Mouse (Mus musculus): ENCODE data around the gene Tmem179. TPM values are rescaled to one million over a fixed set of nuclear protein-coding genes. Genes with fewer than 3 reads are reported as not detected.
A peak's percentile ranks its signal among the peaks of the same experiment; 100 is the strongest.

The Tmem179 gene
- total RNA-seq, 2 experiments from 2014 or later = 83.6 to 91.1 TPM

DNA sequence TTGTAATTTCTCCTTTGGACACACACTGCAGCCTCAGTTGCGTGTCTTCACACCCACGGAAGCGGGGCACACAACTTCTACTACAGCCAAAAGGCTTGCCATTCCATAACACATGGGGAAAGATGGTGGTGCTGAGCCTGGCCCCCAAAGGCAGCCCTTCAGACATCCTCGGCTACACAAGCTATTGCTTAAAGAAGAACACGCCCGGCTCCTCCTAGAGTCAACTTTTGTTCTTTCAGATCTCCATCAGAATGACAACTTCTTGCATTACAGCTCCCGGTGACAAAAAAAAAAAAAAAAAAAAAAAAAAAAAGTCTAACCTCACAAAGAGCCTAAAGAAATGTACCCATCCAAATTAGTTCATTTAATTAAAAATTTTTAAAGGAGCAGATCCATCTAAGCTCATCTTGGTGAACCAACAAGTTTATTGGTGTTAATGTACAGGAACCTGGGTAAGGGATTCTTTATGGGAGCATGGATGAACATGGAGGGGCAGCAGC lies 23.0 kb upstream of the Tmem179 start:
- DNase-seq = no peak
- intact Hi-C loops (cut with DNase I) = no loop called here

DNA sequence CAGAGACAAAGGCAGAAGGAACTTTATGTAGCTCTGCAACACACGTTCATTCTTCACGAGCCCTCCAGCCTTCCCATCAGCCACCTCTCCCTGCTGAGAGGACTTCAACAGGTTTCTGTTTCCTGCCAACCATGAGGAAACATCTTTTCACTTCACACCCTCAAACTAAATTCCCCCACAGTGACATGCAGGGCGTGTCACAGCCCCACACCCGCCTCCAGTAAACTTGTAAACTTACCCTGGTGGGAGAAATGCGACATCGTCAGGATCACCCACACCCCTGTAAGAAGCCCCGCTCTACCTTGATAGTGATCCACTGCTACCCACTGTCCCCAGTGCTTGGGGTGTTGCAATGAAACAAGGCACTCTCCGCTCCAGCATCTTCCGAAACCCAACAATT lies 21.8 kb upstream of the Tmem179 start:
- intact Hi-C loops (cut with DNase I) = no loop called here
- no peak for DNase-seq

DNA sequence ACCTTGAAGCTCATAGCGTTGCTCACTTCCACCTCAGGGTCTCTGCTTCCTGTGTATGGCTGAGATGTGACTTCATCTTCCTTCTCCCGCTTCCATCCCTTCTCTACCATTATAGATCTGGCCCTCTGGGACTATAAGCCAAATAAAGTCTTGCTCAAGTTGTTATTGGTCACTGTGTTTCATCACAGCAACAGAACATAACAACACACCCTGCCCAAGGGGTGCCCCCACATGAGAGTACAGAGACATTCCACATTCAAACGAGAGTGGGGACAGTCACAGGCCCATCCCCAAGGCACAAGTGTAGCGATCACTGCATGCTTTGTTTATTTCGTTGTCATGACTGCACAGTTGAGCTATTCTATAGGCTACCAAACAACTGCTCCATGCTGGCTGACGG lies 20.7 kb upstream of the Tmem179 start:
- intact Hi-C loops (cut with DNase I) = no loop called here
- no peak for DNase-seq

DNA sequence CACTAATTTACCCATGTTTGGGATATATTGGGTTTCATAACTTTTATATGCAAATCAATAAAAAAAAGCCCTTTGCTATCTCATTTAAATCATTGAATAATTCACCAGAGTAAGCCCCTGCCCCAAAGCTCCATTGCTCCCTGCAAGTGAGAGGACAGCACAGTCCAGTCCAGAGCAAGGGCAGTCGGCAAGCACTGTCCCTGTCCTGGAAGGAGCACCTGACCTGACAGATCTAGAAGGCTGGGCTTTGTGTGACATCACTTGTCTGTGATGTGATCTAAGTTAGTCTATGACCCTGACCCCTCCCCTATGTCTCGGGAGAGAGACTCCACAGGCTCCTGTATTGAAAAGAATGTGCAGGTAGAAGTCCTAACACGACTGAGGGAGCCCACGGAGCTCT lies 17.2 kb upstream of the Tmem179 start:
- no peak for DNase-seq
- intact Hi-C loops (cut with DNase I) = no loop called here

DNA sequence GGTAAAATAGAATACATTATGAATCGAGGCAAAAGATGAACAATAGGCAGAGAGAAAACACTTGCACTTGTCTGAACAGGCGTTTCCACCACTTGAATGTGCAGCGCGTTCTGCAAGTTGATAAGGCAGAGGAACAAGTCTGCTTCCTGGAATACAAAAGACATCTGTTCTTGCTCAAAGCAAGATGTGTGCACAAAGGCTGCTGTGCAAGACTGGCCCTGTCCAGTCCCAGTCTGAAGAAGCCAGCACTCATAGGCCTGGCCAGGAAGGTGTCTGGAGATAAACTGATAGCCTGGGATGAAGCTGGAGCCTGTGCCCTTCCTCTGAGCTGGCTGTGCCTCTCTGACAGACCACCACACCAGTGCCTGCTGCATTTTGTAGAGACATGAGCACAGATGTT lies 1.6 kb upstream of the Tmem179 start:
- intact Hi-C loops (cut with DNase I) = no loop called here
- DNase-seq = no peak

DNA sequence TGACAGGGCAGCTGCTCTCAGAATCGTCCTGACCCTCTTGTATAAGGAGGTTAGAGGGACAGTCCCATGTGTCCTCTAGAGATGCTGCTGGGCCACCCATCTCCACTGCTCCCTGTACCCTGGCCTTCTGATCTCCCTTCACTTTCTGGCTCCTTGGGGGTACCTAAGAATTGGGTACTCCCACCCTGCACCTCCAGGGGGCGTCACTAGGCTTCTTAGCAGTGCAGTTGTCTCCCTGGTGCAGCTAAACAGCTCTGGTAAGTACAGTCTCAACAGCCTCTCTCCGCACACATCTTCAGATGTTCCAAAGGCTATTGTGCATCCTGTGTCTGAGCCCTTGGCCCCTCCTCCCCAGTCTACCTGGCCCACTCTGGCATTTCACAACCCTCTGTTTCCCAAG lies 1.6 kb downstream of the Tmem179 start:
- no peak for DNase-seq
- intact Hi-C loops (cut with DNase I) = no loop called here

DNA sequence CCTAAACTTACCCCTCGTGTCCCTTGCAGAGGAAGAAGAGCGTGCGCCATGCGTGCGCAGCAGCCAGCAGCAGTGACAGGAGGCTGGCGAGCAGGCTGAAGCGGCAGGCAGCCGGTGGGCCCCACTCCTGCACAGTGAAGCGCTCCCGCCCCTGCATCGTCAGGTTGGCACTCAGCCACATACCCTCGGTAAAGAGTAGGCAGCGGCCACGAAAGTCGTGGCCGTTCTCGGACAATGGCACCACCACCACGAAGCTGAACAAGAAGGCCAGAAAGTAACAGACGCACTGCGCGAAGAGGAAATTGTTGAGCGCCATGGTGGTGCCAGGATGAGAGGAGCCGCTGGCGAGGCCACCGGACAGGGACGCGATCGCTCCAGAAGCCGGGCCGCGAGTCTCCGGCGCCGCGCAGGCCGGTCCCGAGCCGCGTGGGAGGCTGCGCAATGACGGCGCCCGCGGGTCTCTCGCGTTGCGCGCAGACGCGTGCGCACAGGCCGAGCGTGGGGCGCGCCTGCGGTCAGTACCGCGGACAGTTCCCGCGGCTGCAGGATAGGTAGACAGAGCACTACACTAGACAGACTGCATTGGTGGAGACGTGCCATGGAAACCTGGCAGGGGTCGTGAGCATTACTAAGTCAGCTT lies 5.7 kb downstream of the Tmem179 start:
- peak; percentile 54 for DNase-seq
- intact Hi-C loops (cut with DNase I) = no loop called here

DNA sequence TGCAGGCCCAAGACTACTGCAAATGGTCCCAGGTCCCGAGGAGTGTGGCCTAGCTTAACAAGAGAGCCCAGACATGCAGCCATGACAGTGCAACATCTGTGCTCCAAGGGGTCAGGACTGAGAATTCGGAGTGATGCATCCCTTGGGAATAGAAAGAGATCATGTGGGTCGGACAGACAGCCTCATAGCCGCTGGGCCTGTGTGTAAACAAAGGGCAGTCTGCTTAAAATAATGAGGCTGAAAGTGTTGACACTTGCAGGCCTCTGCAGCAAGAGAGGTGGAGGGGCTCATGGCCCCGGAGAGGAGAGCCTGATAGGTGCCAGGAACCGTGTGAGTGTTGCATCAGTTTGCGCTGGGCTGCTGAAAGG lies 6.2 kb downstream of the Tmem179 start:
- no peak for DNase-seq
- intact Hi-C loops (cut with DNase I) = no loop called here

DNA sequence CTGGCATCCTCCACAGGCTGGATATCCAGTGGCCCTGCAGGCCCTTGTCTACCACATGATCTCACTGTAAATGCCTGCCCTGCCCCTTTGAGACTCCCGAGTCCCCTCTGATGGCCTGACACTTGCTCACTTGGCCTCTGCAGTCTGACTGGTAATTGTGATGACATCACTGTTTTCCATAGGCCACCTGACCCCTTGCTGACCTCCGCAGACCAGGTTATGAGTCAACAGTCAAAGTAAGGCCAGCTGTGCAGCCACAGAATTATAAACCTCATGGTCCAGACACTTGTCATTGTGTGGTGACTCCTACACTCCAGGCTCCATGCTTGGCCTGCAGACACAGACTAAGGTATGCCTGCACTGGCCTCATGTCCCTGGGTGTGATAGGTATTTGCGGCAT lies 8.6 kb downstream of the Tmem179 start:
- intact Hi-C loops (cut with DNase I) = no loop called here
- no peak for DNase-seq

DNA sequence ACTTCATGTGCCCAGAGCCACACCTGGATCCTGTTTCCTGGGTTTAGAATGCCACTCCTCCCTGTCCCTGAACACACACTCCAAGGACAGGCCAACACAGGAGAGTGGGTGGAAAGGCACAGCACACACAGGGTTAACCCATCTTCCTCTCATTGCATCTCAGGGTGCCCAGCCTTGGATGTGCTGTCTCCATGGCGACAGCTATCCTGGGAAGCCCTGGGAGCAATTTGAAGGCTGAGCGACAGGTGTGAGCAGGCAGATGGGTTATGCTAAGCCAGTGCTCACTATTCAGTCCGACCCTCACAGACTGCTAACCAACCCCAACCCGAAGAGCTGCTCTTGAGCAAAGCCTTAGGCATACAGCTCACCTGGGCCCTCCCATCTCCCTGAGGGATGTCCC lies 9.3 kb downstream of the Tmem179 start:
- DNase-seq = peak; percentile 37
- intact Hi-C loops (cut with DNase I) = no loop called here

DNA sequence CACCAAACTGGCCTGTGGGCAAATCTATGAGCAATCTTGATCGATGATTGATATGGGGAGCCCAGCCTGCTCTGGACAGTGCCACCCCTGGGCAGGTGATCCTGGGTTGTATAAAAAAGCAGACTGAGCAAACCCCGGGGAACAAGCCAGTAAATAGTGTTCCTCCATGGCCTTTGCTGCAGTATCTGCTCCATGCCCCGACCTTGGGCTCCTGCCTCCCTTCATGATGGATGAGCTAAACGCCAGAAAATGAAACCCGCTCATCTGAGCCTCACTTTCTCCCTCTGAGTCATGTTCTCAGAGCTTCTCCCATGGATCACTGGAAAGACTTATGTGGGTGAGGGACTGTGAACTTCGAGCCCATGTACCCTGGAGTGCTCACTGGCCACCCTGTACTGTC lies 10.3 kb downstream of the Tmem179 start:
- intact Hi-C loops (cut with DNase I) = no loop called here
- DNase-seq = no peak

DNA sequence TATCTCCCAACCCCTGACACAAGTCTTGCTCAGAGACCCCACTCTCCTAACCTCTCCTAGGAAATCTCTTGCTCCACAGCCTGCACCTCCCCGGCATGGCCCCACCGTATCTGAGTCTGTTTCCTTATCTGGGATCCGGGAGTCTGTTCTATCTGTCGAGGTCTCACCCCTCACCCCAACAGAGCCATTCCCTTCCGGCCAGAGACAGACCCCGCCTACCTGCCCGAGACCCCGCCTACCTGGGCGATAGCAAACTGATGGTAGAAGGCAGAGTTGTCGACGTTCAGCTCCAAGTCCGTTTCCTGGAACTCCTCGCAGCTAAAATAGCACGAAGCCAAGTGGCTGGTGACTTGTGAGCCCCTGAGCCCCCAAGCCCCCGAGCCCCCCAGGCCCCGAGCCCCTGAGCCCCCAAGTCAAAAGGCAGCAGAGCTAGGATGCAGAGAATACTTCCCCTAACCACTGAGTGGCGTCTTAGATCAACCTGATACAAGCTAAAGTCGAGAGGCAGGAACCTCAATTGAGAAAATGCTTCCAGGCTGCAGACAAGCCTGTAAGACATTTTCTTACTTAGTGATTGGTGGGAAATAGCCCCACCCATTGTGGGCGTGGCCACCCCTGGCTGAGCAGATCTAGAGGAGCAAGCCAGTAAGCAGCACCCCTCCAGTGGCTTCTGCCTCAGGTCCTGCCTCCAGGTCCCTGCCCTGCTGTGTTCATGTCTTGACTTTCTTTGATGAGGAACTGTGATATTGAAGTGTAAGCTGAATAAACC lies 13.4 kb downstream of the Tmem179 start:
- intact Hi-C loops (cut with DNase I) = no loop called here
- DNase-seq = no peak

DNA sequence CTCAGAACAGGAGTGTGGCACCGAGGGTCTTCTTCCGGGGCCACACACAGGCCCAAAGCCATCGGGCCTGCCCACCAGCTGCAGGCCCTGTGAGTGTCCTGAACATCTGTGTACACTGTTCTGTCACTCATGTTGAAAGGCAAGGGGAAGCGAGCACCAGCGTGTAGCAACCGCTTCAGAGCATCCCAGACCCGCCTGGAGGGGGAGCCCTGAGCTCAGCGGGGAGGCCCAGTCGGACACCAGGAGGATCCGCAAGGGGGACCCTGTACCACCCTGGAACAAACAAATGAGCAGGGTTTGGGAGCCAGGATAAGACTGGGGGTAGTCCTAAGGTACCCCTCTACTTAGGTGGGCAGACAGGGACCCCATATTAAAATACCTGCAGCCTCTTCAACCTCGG lies 17.9 kb downstream of the Tmem179 start:
- intact Hi-C loops (cut with DNase I) = no loop called here
- DNase-seq = no peak

DNA sequence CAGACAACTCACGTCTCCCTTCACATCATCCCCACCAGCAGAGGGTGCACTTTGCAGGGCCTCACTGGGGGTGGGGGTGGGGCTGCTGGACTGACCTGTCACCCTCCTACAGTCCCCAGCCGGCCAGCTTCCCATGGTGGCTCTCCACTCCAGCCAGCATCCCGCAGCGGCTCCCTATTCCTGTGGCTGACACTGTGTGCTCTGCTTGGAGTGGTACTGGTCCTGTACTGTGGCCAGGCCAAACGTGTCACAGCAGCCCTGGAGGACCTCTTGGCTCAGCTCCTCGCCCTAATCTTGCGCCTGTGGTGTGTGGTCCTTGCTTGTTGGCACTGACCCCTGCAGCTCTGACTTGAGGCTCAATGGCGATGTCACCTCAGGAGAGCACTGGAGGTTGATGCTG lies 18.8 kb downstream of the Tmem179 start:
- intact Hi-C loops (cut with DNase I) = no loop called here
- DNase-seq = no peak

DNA sequence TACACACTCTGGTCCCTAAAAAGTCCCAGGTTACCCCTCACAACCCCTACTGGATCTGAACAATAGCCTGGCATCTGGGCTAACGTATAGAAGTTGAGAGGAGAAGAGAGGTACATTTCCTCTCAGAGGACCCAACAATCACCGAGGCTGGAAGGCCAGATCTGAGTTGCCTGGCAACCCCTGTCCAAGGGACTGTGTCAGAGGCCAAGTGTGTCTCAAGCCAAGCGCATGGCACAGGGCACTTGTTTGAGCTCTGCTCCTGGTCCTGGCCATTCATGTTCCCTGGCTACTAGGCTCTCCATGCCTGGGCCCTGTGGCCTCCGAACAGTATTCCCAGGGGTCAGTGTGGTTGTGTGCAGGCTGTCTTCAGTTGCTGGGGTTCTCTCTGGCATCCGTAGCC lies 20.4 kb downstream of the Tmem179 start:
- intact Hi-C loops (cut with DNase I) = no loop called here
- DNase-seq = no peak

DNA sequence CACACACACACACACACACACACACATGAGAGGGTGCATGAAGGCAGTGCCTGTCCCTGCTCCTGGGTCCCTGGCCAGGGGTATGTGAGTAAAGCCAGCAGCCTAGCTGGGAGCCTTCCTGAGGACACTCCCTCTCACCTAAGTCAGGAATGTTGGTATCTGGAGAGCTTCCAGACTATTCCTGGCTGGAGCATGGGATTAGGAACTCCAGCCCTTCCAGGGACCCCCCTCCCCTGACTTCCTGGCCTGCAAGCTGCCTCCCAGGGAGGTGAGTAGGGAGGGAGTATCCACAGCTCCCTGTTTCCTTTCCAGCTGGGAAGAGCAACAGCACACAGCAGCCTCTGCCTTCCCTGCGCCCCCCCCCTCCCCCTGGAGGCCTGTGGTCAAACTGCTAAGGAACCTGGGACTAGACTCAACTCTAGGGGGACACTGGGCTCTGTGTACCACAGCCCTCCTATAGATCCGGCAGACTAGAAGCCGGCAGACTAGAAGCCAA lies 26.1 kb downstream of the Tmem179 start:
- no peak for DNase-seq
- intact Hi-C loops (cut with DNase I) = no loop called here

DNA sequence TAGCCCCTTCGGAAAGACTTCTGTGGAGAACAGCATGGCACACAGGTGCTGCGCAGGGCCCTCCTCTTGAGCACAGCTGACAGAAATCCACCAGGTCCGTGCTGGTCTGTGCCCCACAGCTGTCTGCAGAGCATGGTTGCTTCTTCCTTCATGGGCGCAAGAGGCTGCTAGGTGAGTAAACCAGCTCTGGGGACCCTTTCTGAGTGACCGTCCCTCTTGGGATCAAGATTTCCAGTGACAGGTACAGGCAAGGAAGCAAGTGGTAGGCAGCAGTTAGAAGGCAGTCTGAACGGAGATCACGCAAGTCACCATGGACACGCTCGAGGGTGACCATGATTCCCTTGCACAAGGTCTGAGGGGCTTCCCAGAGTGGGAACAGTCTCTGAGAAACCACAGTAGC lies 27.0 kb downstream of the Tmem179 start:
- no peak for DNase-seq
- intact Hi-C loops (cut with DNase I) = no loop called here

DNA sequence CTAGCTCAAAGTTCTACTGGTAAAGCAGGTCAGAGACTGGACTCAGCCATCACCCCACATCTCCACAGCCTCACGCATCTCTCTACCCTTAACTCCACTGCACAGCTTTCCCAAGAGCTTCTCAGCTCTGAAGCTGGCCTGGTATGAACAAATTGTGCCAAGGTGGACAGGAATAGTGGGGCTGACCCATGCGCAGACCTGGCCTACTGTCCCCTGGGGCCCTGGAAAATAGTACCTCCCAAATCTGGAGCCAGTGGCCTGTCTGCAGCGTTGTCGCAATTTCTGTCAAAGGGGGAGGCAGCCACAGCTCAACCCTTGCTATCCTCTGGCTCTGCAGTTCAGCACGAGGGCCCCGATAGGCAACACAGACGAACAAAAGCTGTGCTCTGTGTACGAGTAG lies 27.4 kb downstream of the Tmem179 start, which contains the start of gene A530016L24Rik:
Gene A530016L24Rik (plus strand): TSS at position 315 of the 400 bp plus-strand sequence.
- intact Hi-C loops (cut with DNase I) = no loop called here
- no peak for DNase-seq

DNA sequence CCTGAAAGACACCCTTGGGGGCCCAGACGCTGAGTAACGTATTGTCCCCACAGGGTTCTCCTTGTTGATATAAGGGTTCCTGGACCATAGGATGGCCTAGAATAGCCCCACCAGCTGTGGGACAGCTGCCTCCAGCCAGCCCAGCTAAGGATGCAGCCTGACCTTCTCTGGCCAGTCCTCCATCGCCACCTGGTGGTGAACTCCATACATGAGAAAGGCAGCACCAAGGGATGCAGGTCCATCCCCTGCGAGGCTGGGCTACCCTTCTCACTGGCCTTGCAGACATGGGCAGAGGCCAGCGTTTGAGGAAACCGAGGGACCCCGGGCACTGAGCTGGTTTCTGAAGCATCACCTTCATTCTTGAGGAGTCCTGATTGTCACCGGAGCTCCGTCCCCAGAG lies 42.8 kb downstream of the Tmem179 start:
- DNase-seq = peak; percentile 89
- intact Hi-C loops (cut with DNase I) = loop anchor here (1.0 kb wide), 1 partner anchor 328 kb away; no protein-coding TSS in a partner anchor

DNA sequence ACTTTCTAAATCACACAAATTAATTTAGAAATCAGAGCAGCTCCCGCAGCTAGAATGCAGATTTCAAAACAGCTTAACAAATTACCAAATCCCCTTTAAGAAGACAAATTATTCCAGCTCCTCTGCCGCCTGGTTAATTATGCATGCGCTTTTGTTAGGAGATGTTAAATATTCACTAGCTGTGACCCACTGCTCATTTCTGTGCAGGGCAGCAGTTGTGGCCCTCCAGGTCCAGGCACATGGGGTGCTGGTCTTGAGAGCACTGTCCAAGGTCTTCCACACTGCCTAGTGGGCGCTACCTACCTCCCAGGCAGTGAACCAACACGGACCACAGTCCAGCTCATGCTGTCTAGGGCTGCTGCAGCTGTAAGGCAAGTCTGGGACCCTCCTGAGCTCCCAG lies 46.3 kb downstream of the Tmem179 start:
- no peak for DNase-seq
- intact Hi-C loops (cut with DNase I) = no loop called here

DNA sequence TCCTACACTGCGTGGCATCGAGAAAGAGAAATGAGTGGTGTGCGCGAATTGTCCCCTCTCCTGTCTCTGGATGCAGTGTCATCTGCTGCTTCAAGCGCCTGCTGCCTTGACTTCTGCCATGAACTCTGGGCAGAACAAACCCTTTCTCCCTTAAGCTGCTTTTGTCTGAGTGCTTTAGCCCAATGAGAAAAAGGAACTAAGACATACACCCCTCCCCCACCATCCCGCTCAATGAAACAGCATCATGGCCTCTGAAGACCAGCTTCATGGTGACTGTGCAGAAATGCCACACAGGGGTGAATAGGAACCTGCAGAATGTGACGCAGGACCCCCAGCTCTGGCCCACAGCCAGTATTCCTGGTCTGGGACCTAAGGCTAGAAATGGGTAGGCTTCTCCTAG lies 47.2 kb downstream of the Tmem179 start:
- intact Hi-C loops (cut with DNase I) = no loop called here
- DNase-seq = no peak

DNA sequence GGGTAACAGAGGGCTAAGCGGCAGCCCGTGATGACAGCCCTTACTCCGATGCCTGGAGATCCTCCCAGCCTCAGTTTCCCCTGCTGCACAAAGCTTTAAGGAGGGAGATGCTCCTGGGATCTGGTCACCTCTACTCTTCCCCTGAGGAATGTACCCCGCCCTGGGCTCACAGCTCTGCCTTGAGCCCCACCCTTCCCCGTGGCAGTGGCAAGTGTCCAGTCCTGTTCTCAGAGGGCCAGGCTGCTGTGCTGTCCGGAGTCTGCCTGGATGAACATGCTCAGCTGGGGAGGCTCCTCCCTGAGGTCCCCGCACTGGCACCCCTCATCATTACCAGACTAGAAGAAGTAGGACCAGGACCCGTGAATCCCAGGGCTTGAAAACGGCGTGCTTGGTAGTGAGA lies 49.2 kb downstream of the Tmem179 start:
- intact Hi-C loops (cut with DNase I) = no loop called here
- DNase-seq = no peak

All from left cerebral cortex, postnatal 4 days (tissue).